Mouse (Mus musculus) midbrain, embryonic 11.5 days (tissue): ENCODE measurements around the gene Olfr1099. TPM values are rescaled to one million over a fixed set of nuclear protein-coding genes. Genes with fewer than 3 reads are reported as not detected.

Experiments used
- ATAC-seq: fragments of 200-750 bp; cut with Nextera tagmentation; 2 replicates; pipeline ENCODE4 v1.8.0; 2017; ENCODE audit warnings: moderate TSS enrichment, moderate library complexity; ENCODE audit not compliant: low FRiP score
- DNase-seq: peaks from one replicate; pipeline ENCODE4 v3.0.0; 2015; ENCODE audit warnings: low spot score; ENCODE audit errors: missing footprints
- H3K27ac ChIP-seq: fragments of 300-500 bp; sonication (generic); 2 replicates; pipeline ENCODE4 v1.5.1; 2014; ENCODE audit warnings: low read depth, low read length
- H3K27me3 ChIP-seq: fragments of 300-500 bp; sonication (generic); 2 replicates; pipeline ENCODE4 v1.6.1; 2014; ENCODE audit warnings: mild to moderate bottlenecking, low read length, moderate library complexity, mixed read lengths; ENCODE audit not compliant: control insufficient read depth, insufficient read depth
- H3K36me3 ChIP-seq: fragments of 300-500 bp; sonication (generic); 2 replicates; pipeline ENCODE4 v1.6.1; 2014; ENCODE audit warnings: mild to moderate bottlenecking, low read length, moderate library complexity, mixed read lengths; ENCODE audit not compliant: control insufficient read depth, insufficient read depth
- H3K4me1 ChIP-seq: fragments of 300-500 bp; sonication (generic); 2 replicates; pipeline ENCODE4 v1.6.1; 2014; ENCODE audit warnings: low read length; ENCODE audit not compliant: control insufficient read depth, insufficient read depth
- H3K4me2 ChIP-seq: fragments of 300-500 bp; sonication (generic); 2 replicates; pipeline ENCODE4 v1.6.1; 2014; ENCODE audit warnings: mild to moderate bottlenecking, moderate library complexity
- H3K4me3 ChIP-seq: fragments of 300-500 bp; sonication (generic); 2 replicates; pipeline ENCODE4 v1.5.1; 2014; ENCODE audit warnings: low read depth, low read length
- H3K9ac ChIP-seq: fragments of 300-500 bp; sonication (generic); 2 replicates; pipeline ENCODE4 v1.6.1; 2014; ENCODE audit warnings: low read length
- H3K9me3 ChIP-seq: fragments of 300-500 bp; sonication (generic); 2 replicates; pipeline ENCODE4 v1.6.1; 2016; ENCODE audit warnings: low read length; ENCODE audit not compliant: control insufficient read depth
- WGBS: fragments of 180-500 bp; shearing (Covaris S2); extraction: QIAGEN DNeasy Blood & Tissue Kit; methylation state at CpG from one replicate; pipeline ENCODE4 v1.1.7; 2014; 5-methylcytosine and 5-hydroxymethylcytosine counted together
- polyA plus RNA-seq: library from polyadenylated mRNA; unstranded; fragments of >200 nt; fragmentation: Nextera tagmentation; extraction: Ambion mirVana; gene quantifications from 2 replicates; pipeline ENCODE4 v1.2.1, GENCODE M21; 2014

Gene Olfr1099
- not detected in 2 replicates for polyA plus RNA-seq

DNA sequence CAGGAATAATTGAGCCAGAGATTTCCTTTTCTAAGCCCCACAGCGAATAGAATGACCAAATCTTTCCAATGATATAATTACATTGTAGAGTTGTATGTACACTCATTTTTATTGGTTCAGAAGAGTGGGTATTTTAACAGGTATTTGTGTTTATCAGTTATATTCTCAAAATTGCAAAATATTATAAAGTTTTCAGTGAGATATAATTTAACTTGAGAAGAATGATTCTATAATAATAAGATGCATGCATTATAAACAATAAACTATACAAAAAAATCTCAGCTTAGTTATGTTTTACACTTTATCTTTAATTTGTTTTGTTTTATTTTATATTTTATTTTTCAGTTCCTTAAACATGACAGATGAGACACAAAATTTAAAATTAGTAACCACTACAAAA is at the start of gene Olfr1099:
TSS of gene Olfr1099 (minus strand) at position 101 of the 400 bp plus-strand sequence.
- H3K36me3 ChIP-seq = no peaks in the 10 kb centered on the region
- no peak within 1 kb of the TSS for H3K4me3 ChIP-seq
- no peak for ATAC-seq
- H3K27ac ChIP-seq = no peak within 1 kb of the TSS
- H3K27me3 ChIP-seq = no peaks in the 10 kb centered on the region
- H3K9me3 ChIP-seq = no peaks in the 10 kb centered on the region
- no peak within 1 kb of the TSS for H3K4me2 ChIP-seq
- no peaks in the 10 kb centered on the region for H3K4me1 ChIP-seq
- 86% methylated on average over 1 of the region's 1 CpGs for WGBS
- no peak within 1 kb of the TSS for H3K9ac ChIP-seq
- DNase-seq = no peak

DNA sequence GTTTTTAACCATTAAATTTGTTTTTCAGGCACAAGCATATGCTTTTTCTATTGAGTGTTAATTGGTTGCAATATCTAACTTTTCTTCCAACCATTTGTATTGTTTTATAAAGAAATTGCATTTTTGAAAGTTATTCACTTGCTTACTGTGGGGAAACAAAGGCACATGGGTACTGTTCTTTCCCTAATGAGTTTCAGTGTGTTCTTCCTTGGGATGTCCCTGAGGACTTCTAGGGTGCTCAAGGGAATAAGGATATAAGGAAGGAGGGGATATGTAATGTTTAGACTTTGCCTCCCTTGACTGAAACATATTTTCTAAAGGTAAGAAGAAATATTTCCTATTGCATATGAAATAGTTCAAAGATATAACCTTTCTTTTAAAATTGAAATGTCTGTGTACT is 37.6 kb upstream of the Olfr1099 start, which contains the start of gene Olfr1102:
TSS of gene Olfr1102 (plus strand) at position 301 of the 400 bp plus-strand sequence.
- Histone ChIP-seq H3K9ac (no peak within 1 kb of the TSS), H3K27me3 (no peaks in the 10 kb centered on the region), H3K4me2 (no peak within 1 kb of the TSS), H3K36me3 (no peaks in the 10 kb centered on the region), H3K9me3 (no peaks in the 10 kb centered on the region), H3K4me1 (no peaks in the 10 kb centered on the region), H3K27ac (no peak within 1 kb of the TSS), H3K4me3 (no peak within 1 kb of the TSS)
- no peak for ATAC-seq
- DNase-seq = no peak

- H3K4me2 ChIP-seq = no peak within 1 kb of the TSS
- H3K9ac ChIP-seq = no peak within 1 kb of the TSS
- no peak within 1 kb of the TSS for H3K27ac ChIP-seq
- H3K27me3 ChIP-seq = no peaks in the 10 kb centered on the region
- H3K4me3 ChIP-seq = no peak within 1 kb of the TSS
- H3K9me3 ChIP-seq = no peaks in the 10 kb centered on the region
- ATAC-seq = no peak
- 84% methylated on average over 3 of the region's 3 CpGs for whole genome bisulfite sequencing
- DNase-seq = no peak
- H3K4me1 ChIP-seq = no peaks in the 10 kb centered on the region
- H3K36me3 ChIP-seq = no peaks in the 10 kb centered on the region
Observed at GRCm38 (mm10) chr2:86991121-86991520, 30.6 kb upstream of the Olfr1099 start, which contains the start of gene Olfr1101. TSS of gene Olfr1101 (minus strand) at chr2:86991221.

- no peak within 1 kb of the TSS for H3K4me3 ChIP-seq
- no peak within 1 kb of the TSS for H3K9ac ChIP-seq
- no peak for DNase-seq
- H3K9me3 ChIP-seq = no peaks in the 10 kb centered on the region
- H3K4me2 ChIP-seq = no peak within 1 kb of the TSS
- H3K36me3 ChIP-seq = no peaks in the 10 kb centered on the region
- no peak for ATAC-seq
- no peaks in the 10 kb centered on the region for H3K4me1 ChIP-seq
- no peak within 1 kb of the TSS for H3K27ac ChIP-seq
- H3K27me3 ChIP-seq = no peaks in the 10 kb centered on the region
- WGBS = 77% methylated on average over 3 of the region's 3 CpGs
Observed at GRCm38 (mm10) chr2:86979854-86980253, 19.4 kb upstream of the Olfr1099 start, which contains the start of gene Olfr1100. TSS of gene Olfr1100 (minus strand) at chr2:86979954.

DNA sequence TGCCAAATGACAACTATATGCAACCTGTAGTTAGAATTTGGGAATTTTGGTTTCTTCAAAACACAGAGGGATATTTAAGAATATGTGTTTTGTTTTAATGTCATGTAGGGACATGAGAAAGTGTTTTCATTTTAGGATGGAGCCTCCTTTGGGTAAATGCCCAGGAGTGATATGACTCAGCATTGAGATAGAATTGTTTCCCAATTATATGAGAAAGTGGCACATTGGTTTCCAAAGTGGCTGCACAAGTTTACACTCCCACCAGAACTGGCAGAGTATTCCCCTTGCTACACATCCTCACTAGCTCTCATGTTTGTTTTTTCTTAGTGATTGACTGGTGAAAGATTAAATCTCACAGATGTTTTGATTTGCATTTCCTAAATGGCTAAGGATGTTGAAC is 33.9 kb downstream of the Olfr1099 start:
- DNase-seq (no peak), ATAC-seq (no peak)
- Histone ChIP-seq H3K4me1 (no peaks in the 10 kb centered on the region), H3K9ac (no peak overlapping the region), H3K27ac (no peak overlapping the region), H3K27me3 (no peaks in the 10 kb centered on the region), H3K4me3 (no peak overlapping the region), H3K9me3 (no peaks in the 10 kb centered on the region), H3K4me2 (no peak overlapping the region), H3K36me3 (no peaks in the 10 kb centered on the region)

- Histone ChIP-seq H3K27me3 (no peaks in the 10 kb centered on the region), H3K9me3 (no peaks in the 10 kb centered on the region), H3K4me3 (no peak within 1 kb of the TSS), H3K4me1 (no peaks in the 10 kb centered on the region), H3K27ac (no peak within 1 kb of the TSS), H3K36me3 (no peaks in the 10 kb centered on the region), H3K9ac (no peak within 1 kb of the TSS), H3K4me2 (no peak within 1 kb of the TSS)
- DNase-seq (no peak), ATAC-seq (no peak)
- 88% methylated on average over 1 of the region's 1 CpGs for WGBS
Observed at GRCm38 (mm10) chr2:86924445-86924844, 36.0 kb downstream of the Olfr1099 start, which contains the start of gene Olfr1098. TSS of gene Olfr1098 (minus strand) at chr2:86924545.

DNA sequence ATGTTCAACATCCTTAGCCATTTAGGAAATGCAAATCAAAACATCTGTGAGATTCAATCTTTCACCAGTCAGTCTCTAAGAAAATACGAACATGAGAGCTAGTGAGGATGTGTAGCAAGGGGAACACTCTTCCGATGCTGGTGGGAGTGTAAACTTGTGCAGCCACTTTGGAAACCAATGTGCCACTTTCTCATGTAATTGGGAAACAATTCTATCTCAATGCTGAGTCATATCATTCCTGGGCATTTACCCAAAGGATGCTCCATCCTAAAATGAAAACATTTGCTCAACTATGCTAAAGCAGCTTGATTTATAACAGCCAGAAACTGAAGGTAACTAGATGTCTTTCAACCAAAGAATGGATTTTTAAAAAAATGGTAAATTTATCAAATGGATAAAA is 54.8 kb downstream of the Olfr1099 start:
- H3K4me2 ChIP-seq = no peak overlapping the region
- H3K36me3 ChIP-seq = no peaks in the 10 kb centered on the region
- H3K27me3 ChIP-seq = no peaks in the 10 kb centered on the region
- H3K9ac ChIP-seq = no peak overlapping the region
- no peaks in the 10 kb centered on the region for H3K9me3 ChIP-seq
- H3K4me1 ChIP-seq = no peaks in the 10 kb centered on the region
- WGBS = 84% methylated on average over 2 of the region's 2 CpGs
- H3K27ac ChIP-seq = no peak overlapping the region
- ATAC-seq (no peak), DNase-seq (no peak)
- H3K4me3 ChIP-seq = no peak overlapping the region

Other genes with a start within 250 kb of the Olfr1099 start
- not detected in 2 replicates for gene Olfr1089, start 227.0 kb downstream of the Olfr1099 start, polyA plus RNA-seq
- not detected in 2 replicates for gene Olfr1090, start 201.7 kb downstream of the Olfr1099 start, polyA plus RNA-seq
- gene Olfr1093, start 178.2 kb downstream of the Olfr1099 start, polyA plus RNA-seq = not detected in 2 replicates
- not detected in 2 replicates for gene Olfr141, start 150.7 kb downstream of the Olfr1099 start, polyA plus RNA-seq
- gene Olfr1094, start 136.0 kb downstream of the Olfr1099 start, polyA plus RNA-seq = not detected in 2 replicates
- not detected in 2 replicates for gene Olfr1095, start 109.0 kb downstream of the Olfr1099 start, polyA plus RNA-seq
- not detected in 2 replicates for gene Gm13723, start 85.9 kb downstream of the Olfr1099 start, polyA plus RNA-seq
- gene Olfr1097, start 68.5 kb downstream of the Olfr1099 start, polyA plus RNA-seq = not detected in 2 replicates
- gene Olfr1098, start 36.1 kb downstream of the Olfr1099 start, polyA plus RNA-seq = not detected in 2 replicates
- not detected in 2 replicates for gene Olfr1100, start 19.3 kb upstream of the Olfr1099 start, polyA plus RNA-seq
- gene Olfr1101, start 30.5 kb upstream of the Olfr1099 start, polyA plus RNA-seq = not detected in 2 replicates
- not detected in 2 replicates for gene Olfr1102, start 37.7 kb upstream of the Olfr1099 start, polyA plus RNA-seq
- gene Olfr1104, start 66.4 kb upstream of the Olfr1099 start, polyA plus RNA-seq = not detected in 2 replicates
- gene Olfr1105, start 75.8 kb upstream of the Olfr1099 start, polyA plus RNA-seq = not detected in 2 replicates
- not detected in 2 replicates for gene Olfr1106, start 91.6 kb upstream of the Olfr1099 start, polyA plus RNA-seq
- gene Olfr1107, start 115.1 kb upstream of the Olfr1099 start, polyA plus RNA-seq = not detected in 2 replicates
- not detected in 2 replicates for gene Olfr1109, start 135.3 kb upstream of the Olfr1099 start, polyA plus RNA-seq
- gene Olfr259, start 153.9 kb upstream of the Olfr1099 start, polyA plus RNA-seq = not detected in 2 replicates
- not detected in 2 replicates for gene Olfr1110, start 179.6 kb upstream of the Olfr1099 start, polyA plus RNA-seq
- gene Olfr1111, start 191.9 kb upstream of the Olfr1099 start, polyA plus RNA-seq = not detected in 2 replicates
- not detected in 2 replicates for gene Olfr1112, start 227.1 kb upstream of the Olfr1099 start, polyA plus RNA-seq
- not detected in 2 replicates for gene Olfr1113, start 248.3 kb upstream of the Olfr1099 start, polyA plus RNA-seq